Mouse (Mus musculus): Measurements from ENCODE around the gene Cdc37l1.

DNA sequence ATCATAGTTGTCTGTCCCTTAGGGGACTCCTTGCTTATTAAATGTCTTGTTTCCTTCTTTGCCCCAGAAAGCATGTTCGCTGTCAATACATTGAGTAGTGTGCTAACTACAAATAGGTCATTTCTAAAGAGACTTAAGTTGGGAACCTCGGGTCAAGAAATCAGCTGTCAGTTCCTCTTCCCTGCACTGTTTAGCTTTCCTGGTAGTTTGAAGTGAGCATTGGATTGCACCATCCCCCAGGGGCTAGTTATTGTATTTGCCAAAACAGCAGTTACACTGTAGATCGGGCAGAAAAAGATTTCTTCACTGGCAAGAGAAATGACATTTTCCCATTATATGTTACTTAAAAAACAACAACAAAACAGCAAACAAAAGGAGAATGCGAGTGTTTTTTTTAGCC lies 22.0 kb upstream of the Cdc37l1 start:
- TF ChIP-seq CTCF (IDR thresholded peaks at IDR 0.05; ENCODE audit: low read depth, low read length) (no peak), POLR2A (IDR thresholded peaks at IDR 0.05; ENCODE audit: extremely low read depth, insufficient read depth, low read length) (no peak)
